Mouse (Mus musculus) liver, embryonic 14.5 days (tissue): Measurements from ENCODE around the gene Gfral.

Experiments used
- CTCF ChIP-seq: IDR thresholded peaks from 2 replicates; pipeline ENCODE4 v1.5.1; 2016; ENCODE audit warnings: antibody characterized with exemption, low read depth, control low read depth
- EP300 ChIP-seq: IDR thresholded peaks from 2 replicates; pipeline ENCODE4 v1.6.1; 2016; ENCODE audit warnings: antibody characterized with exemption, low read depth

DNA sequence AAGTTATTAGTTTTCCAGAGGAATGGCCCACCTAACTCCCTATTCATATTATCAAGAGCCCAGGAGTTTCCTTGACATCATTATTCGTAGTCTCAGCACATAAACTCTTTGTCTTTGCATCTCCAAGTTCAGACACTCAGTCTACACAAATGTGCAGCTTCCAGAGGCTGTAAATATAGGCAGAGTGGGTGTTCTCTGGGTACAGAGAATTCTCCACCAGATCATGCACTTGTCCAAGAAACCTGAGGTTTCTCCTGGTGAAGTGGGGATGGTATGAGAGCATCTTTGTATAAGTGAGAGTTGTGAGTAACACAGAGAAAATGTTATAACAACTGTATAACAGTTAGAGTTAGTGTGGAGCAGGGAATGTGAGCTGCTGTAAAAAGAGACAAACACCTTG, 84.1 kb downstream of the Gfral start:
- TF ChIP-seq CTCF (no peak), EP300 (no peak)
